Mouse (Mus musculus) liver, adult 2 months (tissue): ENCODE data around the gene Gm10644.

Source experiments
- CTCF ChIP-seq: fragments of 200-500 bp; IDR thresholded peaks from 2 replicates; pipeline ENCODE4 v1.5.1; 2011; ENCODE audit warnings: low read depth, low read length, control low read depth
- POLR2A ChIP-seq: fragments of 200-500 bp; IDR thresholded peaks from 2 replicates; pipeline ENCODE4 v1.6.1; 2011; ENCODE audit warnings: low read length, control low read depth; ENCODE audit not compliant: insufficient read depth; ENCODE audit errors: extremely low read depth

DNA sequence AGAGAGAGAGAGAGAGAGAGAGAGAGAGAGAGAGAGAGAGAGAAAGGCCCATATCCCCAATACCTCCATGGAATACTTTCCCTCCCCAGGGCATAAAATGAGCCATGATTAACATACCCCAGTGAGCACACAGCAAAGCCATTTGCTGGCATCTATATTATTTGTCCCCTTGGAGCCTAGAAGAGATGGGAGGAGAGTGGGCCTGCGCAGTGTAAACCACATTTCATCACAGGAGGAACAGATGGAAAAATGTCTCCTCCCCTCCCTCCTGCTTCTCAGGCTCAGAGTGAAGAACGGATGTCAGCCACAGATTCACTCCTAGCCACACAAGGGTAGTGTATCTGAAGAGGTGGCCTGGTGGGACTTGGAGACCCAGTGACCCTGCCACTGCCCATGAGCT, 66.6 kb downstream of the Gm10644 start:
- TF ChIP-seq CTCF: no peak
- no peak for TF ChIP-seq POLR2A
